Mouse (Mus musculus) kidney, adult 2 months (tissue): Measurements from ENCODE around the gene Yif1b. TPM values are rescaled to one million over a fixed set of nuclear protein-coding genes. Genes with fewer than 3 reads are reported as not detected.
A peak's percentile ranks its signal among the peaks of the same experiment; 100 is the strongest.

Experiments
- DNase-seq: peaks from one replicate; pipeline ENCODE4 v3.0.0; 2021
- H3K27ac ChIP-seq: fragments of 200-500 bp; 2 replicates; pipeline ENCODE4 v1.5.1; 2012; ENCODE audit warnings: low read depth, low read length, control low read depth, inconsistent platforms; ENCODE audit not compliant: insufficient read depth
- H3K27me3 ChIP-seq: fragments of 200-500 bp; replicated peaks from 2 replicates; pipeline ENCODE4 v1.6.1; 2012; ENCODE audit warnings: mild to moderate bottlenecking, moderate library complexity, low read length, inconsistent platforms; ENCODE audit not compliant: control insufficient read depth, insufficient read depth
- H3K36me3 ChIP-seq: fragments of 200-500 bp; 2 replicates; pipeline ENCODE4 v1.6.1; 2012; ENCODE audit warnings: mild to moderate bottlenecking, moderate library complexity, low read length, inconsistent platforms; ENCODE audit not compliant: control insufficient read depth, insufficient read depth
- H3K4me1 ChIP-seq: fragments of 200-500 bp; 2 replicates; pipeline ENCODE4 v1.6.1; 2011; ENCODE audit warnings: low read length; ENCODE audit not compliant: control insufficient read depth, insufficient read depth
- H3K4me3 ChIP-seq: fragments of 200-500 bp; 2 replicates; pipeline ENCODE4 v1.5.1; 2011; ENCODE audit warnings: mild to moderate bottlenecking, low read depth, low read length, control low read depth; ENCODE audit not compliant: insufficient read depth
- CTCF ChIP-seq: fragments of 200-500 bp; conservative IDR thresholded peaks from 2 replicates; pipeline ENCODE4 v1.5.1; 2011; ENCODE audit warnings: low read depth, mild to moderate bottlenecking, control low read depth, low read length, moderate library complexity, mixed read lengths; ENCODE audit not compliant: insufficient read depth, insufficient read length
- POLR2A ChIP-seq: fragments of 200-500 bp; IDR thresholded peaks from one replicate; pipeline ENCODE4 v1.6.1; 2011; ENCODE audit warnings: low read depth, low read length, control low read depth
- WGBS: fragments of 180-500 bp; shearing (Covaris S2); methylation state at CpG from one replicate; pipeline ENCODE4 v1.1.7; 2018; 5-methylcytosine and 5-hydroxymethylcytosine counted together
- polyA plus RNA-seq: library from polyadenylated mRNA; depleted of rRNA; stranded (reverse); fragments of >200 nt; gene quantifications from 2 replicates; pipeline ENCODE4 v1.2.3, GENCODE M21; 2012

The Yif1b gene
- polyA plus RNA-seq, 1 experiment = 179 TPM

- Histone ChIP-seq H3K36me3 (no peaks in the 10 kb centered on the region), H3K4me1 (no peaks in the 10 kb centered on the region), H3K27me3 (no peaks in the 10 kb centered on the region), H3K4me3 (no peak within 1 kb of the TSS), H3K27ac (no peak within 1 kb of the TSS)
- DNase-seq = peak; percentile 67
- WGBS = 13% methylated on average over 20 of the region's 20 CpGs
- no peak for TF ChIP-seq CTCF
- TF ChIP-seq POLR2A = no peak
Observed at GRCm38 (mm10) chr7:29213675-29214082, 24.4 kb upstream of the Yif1b start, which contains the start of gene Catsperg1. Catsperg1 (minus strand) TSS chr7:29214035.

DNA sequence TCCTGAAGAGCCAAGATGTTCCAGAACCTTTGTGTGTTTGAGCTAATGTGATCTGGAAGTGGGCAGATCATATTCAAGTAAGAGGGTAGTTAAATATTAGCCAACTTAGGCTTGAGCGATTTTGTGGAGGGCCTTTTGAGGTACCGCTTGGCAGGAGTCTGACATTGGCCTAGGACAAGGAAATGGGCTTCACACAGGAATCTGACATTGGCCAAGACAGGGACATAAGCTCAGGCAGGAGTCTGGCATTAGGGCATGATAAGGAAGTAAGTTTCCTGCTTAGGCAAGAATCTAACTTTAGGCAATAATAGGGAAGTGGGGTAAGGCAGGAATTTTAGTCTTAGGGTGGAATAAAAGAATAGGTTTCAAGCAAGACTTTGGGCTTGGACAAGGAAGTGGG lies 23.9 kb upstream of the Yif1b start:
- H3K27ac ChIP-seq = no peak overlapping the region
- peak; percentile 50 for DNase-seq
- 23% methylated on average over 2 of the region's 2 CpGs for WGBS
- no peaks in the 10 kb centered on the region for H3K27me3 ChIP-seq
- H3K4me3 ChIP-seq = no peak overlapping the region
- H3K4me1 ChIP-seq = no peaks in the 10 kb centered on the region
- TF ChIP-seq POLR2A = no peak
- no peak for TF ChIP-seq CTCF
- no peaks in the 10 kb centered on the region for H3K36me3 ChIP-seq

DNA sequence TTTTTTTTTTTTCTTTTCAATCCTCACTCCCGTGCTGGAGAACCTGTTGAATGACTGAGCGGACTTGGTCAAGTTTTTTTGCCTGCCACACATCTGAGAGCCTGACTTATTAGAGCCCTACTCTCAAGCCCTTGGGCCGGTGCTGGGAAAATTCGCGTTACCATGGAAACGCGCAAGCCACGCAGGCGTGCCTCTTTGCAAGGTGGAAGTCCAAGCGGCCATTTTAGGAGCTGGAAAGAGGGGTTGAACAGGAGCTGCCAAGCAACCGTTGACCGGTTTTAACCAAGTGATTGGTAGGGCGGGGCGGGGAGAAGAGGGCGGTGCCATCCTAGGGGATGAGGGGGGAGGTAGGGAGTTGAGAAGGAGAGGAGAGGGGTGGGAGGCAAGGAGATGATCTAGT lies 23.3 kb upstream of the Yif1b start:
- TF ChIP-seq POLR2A = no peak
- no peaks in the 10 kb centered on the region for H3K27me3 ChIP-seq
- H3K4me1 ChIP-seq = no peaks in the 10 kb centered on the region
- no peaks in the 10 kb centered on the region for H3K36me3 ChIP-seq
- WGBS = 59% methylated on average over 15 of the region's 15 CpGs
- H3K4me3 ChIP-seq = no peak overlapping the region
- no peak for DNase-seq
- H3K27ac ChIP-seq = no peak overlapping the region

- Histone ChIP-seq H3K4me1 (no peaks in the 10 kb centered on the region), H3K4me3 (no peak overlapping the region), H3K36me3 (no peaks in the 10 kb centered on the region), H3K27me3 (no peaks in the 10 kb centered on the region), H3K27ac (no peak overlapping the region)
- no peak for DNase-seq
- WGBS = 27% methylated on average over 16 of the region's 16 CpGs
- TF ChIP-seq POLR2A = no peak
- no peak for TF ChIP-seq CTCF
Observed at GRCm38 (mm10) chr7:29224756-29225394, 13.3 kb upstream of the Yif1b start.

DNA sequence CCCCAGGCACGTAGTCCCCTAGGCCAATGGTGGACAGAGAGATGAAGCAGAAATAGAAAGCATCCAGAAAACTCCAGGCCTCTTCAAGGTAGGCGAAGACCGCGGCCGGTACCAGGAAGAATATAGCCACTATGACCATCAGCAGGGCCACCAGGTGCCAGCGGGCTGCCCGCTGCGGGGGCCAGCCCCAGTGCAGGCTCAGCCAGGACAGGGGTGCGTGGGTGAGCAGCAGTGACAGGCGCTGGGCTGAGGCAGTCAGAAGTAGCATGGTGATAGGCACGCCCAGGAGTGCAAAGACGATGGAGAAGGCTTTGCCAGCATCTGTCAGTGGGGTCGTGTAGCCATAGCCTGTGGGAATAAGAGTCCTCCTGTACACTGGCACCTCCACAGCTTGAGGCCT lies 12.6 kb upstream of the Yif1b start:
- no peak for DNase-seq
- H3K27me3 ChIP-seq = no peaks in the 10 kb centered on the region
- no peak overlapping the region for H3K4me3 ChIP-seq
- WGBS = 82% methylated on average over 13 of the region's 13 CpGs
- no peak overlapping the region for H3K27ac ChIP-seq
- no peak for TF ChIP-seq CTCF
- TF ChIP-seq POLR2A = no peak
- H3K4me1 ChIP-seq = no peaks in the 10 kb centered on the region
- no peaks in the 10 kb centered on the region for H3K36me3 ChIP-seq

GRCm38 (mm10) chr7:29228202-29228601 lies 9.9 kb upstream of the Yif1b start:
- Histone ChIP-seq H3K27me3 (no peaks in the 10 kb centered on the region), H3K27ac (no peak overlapping the region)
- 67% methylated on average over 4 of the region's 4 CpGs for WGBS

DNA sequence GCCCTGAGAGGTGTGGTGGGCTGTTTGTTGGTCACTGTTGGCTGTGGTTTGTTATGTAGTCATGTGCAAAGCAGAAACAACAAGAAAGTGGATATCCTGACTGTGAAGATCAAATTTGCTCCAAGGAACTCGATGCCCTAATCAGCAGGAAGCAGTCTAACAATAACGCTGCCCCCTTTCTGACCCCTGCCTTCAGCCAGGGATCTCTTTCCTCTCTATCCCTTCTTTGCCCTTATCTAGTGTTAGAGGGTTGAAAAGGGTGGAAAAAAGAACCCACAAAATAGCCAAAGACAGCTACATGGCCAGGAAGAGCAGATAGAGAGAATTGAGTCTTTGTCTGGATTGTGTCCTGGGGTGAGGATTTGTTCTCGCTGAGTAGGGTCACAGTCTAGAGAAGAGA lies 7.6 kb upstream of the Yif1b start:
- 46% methylated on average over 3 of the region's 3 CpGs for WGBS
- H3K27ac ChIP-seq = no peak overlapping the region
- H3K36me3 ChIP-seq = no peaks in the 10 kb centered on the region
- no peaks in the 10 kb centered on the region for H3K4me1 ChIP-seq
- H3K27me3 ChIP-seq = no peaks in the 10 kb centered on the region
- no peak overlapping the region for H3K4me3 ChIP-seq
- no peak for DNase-seq
- TF ChIP-seq POLR2A (no peak), CTCF (no peak)

More at GRCm38 (mm10) chr7:29228202-29228601, 9.9 kb upstream of the Yif1b start:
- H3K4me3 ChIP-seq = no peak overlapping the region
- TF ChIP-seq CTCF = no peak
- no peak for TF ChIP-seq POLR2A
- no peak for DNase-seq
- no peaks in the 10 kb centered on the region for H3K36me3 ChIP-seq
- H3K4me1 ChIP-seq = no peaks in the 10 kb centered on the region
